Mouse (Mus musculus): ENCODE measurements at regions not wholly inside any gene's neighbourhood (a gene's known extent, or its start where the extent isn't known, plus 50 kb on each side); places are given as distances from the start of the nearest gene placed in this dataset.

GRCm38 (mm10) chrX:68313486-68313885 lies 364.9 kb upstream of the Fmr1 start:
- no peaks in the 10 kb centered on the region for H3K9me3 ChIP-seq
- no peak overlapping the region for H3K4me3 ChIP-seq
- no peaks in the 10 kb centered on the region for H3K36me3 ChIP-seq
- WGBS: 17% methylated on average over 7 of the region's 7 CpGs
- no peaks in the 10 kb centered on the region for H3K4me1 ChIP-seq
- ATAC-seq (ENCODE audit: low FRiP score, low read depth): peak; percentile 70; the same call in 1 of the 2 replicates
- no peak overlapping the region for H3K9ac ChIP-seq
- H3K4me2 ChIP-seq (replicated peaks): no peak overlapping the region
- no peak overlapping the region for H3K27ac ChIP-seq
- H3K27me3 ChIP-seq (replicated peaks): no peaks in the 10 kb centered on the region

All from neural tube, embryonic 12.5 days (tissue).